Mouse (Mus musculus) erythroblast, embryonic 14.5 days (primary cell): ENCODE measurements around the gene Cd180.

Experiments
- GATA1 ChIP-seq: IDR thresholded peaks from 2 replicates; pipeline ENCODE4 v1.6.1; 2012; ENCODE audit warnings: low read length, inconsistent platforms, mixed read lengths
- TAL1 ChIP-seq: IDR thresholded peaks from 3 replicates; pipeline ENCODE4 v1.6.1; 2012; ENCODE audit warnings: low read length, inconsistent platforms, mixed read lengths

- TF ChIP-seq GATA1, result no peak
- no peak for TF ChIP-seq TAL1
These were observed 32.5 kb downstream of the Cd180 start for GRCm38 (mm10) chr13:102725906-102726305.
